Mouse (Mus musculus) hindbrain, embryonic 14.5 days (tissue): ENCODE data around the gene Dlx4. TPM values are rescaled to one million over a fixed set of nuclear protein-coding genes. Genes with fewer than 3 reads are reported as not detected.

Source experiments
- ATAC-seq: fragments of 200-750 bp; cut with Nextera tagmentation; 2 replicates; pipeline ENCODE4 v1.8.0; 2017; ENCODE audit warnings: moderate number of reproducible peaks, mild to moderate bottlenecking, moderate TSS enrichment, moderate library complexity; ENCODE audit not compliant: low FRiP score
- DNase-seq: peaks from one replicate; pipeline ENCODE4 v3.0.0-alpha.2; 2015; ENCODE audit warnings: low spot score
- H3K27ac ChIP-seq: fragments of 300-500 bp; sonication (generic); 2 replicates; pipeline ENCODE4 v1.5.1; 2014; ENCODE audit warnings: mild to moderate bottlenecking, moderate library complexity
- H3K27me3 ChIP-seq: fragments of 300-500 bp; sonication (generic); 2 replicates; pipeline ENCODE4 v1.6.1; 2014; ENCODE audit warnings: mild to moderate bottlenecking, low read length, mixed read lengths; ENCODE audit not compliant: control insufficient read depth, insufficient read depth
- H3K36me3 ChIP-seq: fragments of 300-500 bp; sonication (generic); replicated peaks from 2 replicates; pipeline ENCODE4 v1.6.1; 2014; ENCODE audit not compliant: control insufficient read depth, insufficient read depth
- H3K4me1 ChIP-seq: fragments of 300-500 bp; sonication (generic); replicated peaks from 2 replicates; pipeline ENCODE4 v1.6.1; 2014; ENCODE audit warnings: antibody characterized with exemption, low read length, mixed read lengths; ENCODE audit not compliant: control insufficient read depth, insufficient read depth
- H3K4me2 ChIP-seq: fragments of 300-500 bp; sonication (generic); replicated peaks from 2 replicates; pipeline ENCODE4 v1.6.1; 2014; ENCODE audit warnings: mild to moderate bottlenecking, moderate library complexity
- H3K4me3 ChIP-seq: fragments of 300-500 bp; sonication (generic); replicated peaks from 2 replicates; pipeline ENCODE4 v1.5.1; 2014; ENCODE audit warnings: mild to moderate bottlenecking, low read length
- H3K9ac ChIP-seq: fragments of 300-500 bp; sonication (generic); 2 replicates; pipeline ENCODE4 v1.6.1; 2014
- H3K9me3 ChIP-seq: fragments of 300-500 bp; sonication (generic); 2 replicates; pipeline ENCODE4 v1.6.1; 2016; ENCODE audit warnings: low read length; ENCODE audit not compliant: control insufficient read depth
- WGBS: fragments of 180-500 bp; shearing (Covaris S2); extraction: QIAGEN DNeasy Blood & Tissue Kit; methylation state at CpG from one replicate; pipeline ENCODE4 v1.1.7; 2014; 5-methylcytosine and 5-hydroxymethylcytosine counted together
- polyA plus RNA-seq: library from polyadenylated mRNA; unstranded; fragments of >200 nt; fragmentation: Nextera tagmentation; extraction: Ambion mirVana; gene quantifications from 2 replicates; pipeline ENCODE4 v1.2.1, GENCODE M21; 2014

The Dlx4 gene
- polyA plus RNA-seq = not detected in 2 replicates

- under 1% methylated on average over 48 of the region's 48 CpGs for WGBS
- Histone ChIP-seq H3K27ac (no peak within 1 kb of the TSS), H3K36me3 (no peaks in the 10 kb centered on the region), H3K9ac (peak within 1 kb of the TSS; percentile 32; the same call in 1 of the 2 replicates), H3K4me2 (peak within 1 kb of the TSS; percentile 54), H3K4me1 (peaks cover 18% of the 10 kb centered on the region; the same call in 1 of the 2 replicates), H3K9me3 (no peaks in the 10 kb centered on the region), H3K27me3 (peaks cover 97% of the 10 kb centered on the region), H3K4me3 (peak within 1 kb of the TSS; percentile 30)
- ATAC-seq = no peak
- DNase-seq = no peak
Measured at GRCm38 (mm10) chr11:95145851-95146403, at the start of gene Dlx4. TSS of gene Dlx4 (minus strand) at chr11:95146263.

DNA sequence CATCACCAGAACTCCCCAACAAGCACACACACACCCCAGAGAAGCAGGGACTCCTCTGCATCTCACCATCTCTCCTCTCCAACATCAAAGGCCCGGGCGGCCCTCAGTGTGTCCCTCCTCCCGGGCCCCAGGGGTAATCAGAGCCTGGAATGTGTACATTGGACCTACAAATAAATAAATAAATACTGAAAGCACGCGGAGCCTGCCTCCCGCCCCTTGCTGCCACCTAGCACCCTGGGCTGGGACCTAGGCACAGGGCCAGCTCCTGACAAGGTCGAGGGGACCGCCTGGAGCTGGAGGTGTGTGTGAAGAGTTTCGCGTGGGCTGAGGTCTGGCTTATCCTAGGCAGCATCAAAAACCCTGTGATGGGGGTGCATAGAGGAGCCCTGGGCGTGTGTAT, 43.8 kb upstream of the Dlx4 start:
- Histone ChIP-seq H3K4me2 (no peak overlapping the region), H3K36me3 (no peaks in the 10 kb centered on the region), H3K9ac (no peak overlapping the region), H3K27ac (no peak overlapping the region), H3K9me3 (no peaks in the 10 kb centered on the region), H3K27me3 (0 out of 2 replicates have a peak, but pooled peaks cover 3% of the 10 kb centered on the region), H3K4me3 (no peak overlapping the region), H3K4me1 (0 out of 2 replicates have a peak, but pooled peaks cover 8% of the 10 kb centered on the region)
- 71% methylated on average over 11 of the region's 11 CpGs for WGBS
- ATAC-seq = no peak
- no peak for DNase-seq

- no peaks in the 10 kb centered on the region; the same call in 1 of the 2 replicates for H3K27me3 ChIP-seq
- H3K4me2 ChIP-seq = no peak overlapping the region
- H3K9me3 ChIP-seq = no peaks in the 10 kb centered on the region
- no peak overlapping the region for H3K4me3 ChIP-seq
- 0 out of 2 replicates have a peak, but pooled peaks cover 8% of the 10 kb centered on the region for H3K4me1 ChIP-seq
- H3K9ac ChIP-seq = no peak overlapping the region
- WGBS = 92% methylated on average over 7 of the region's 7 CpGs
- DNase-seq (no peak), ATAC-seq (no peak)
- no peak overlapping the region for H3K27ac ChIP-seq
- no peaks in the 10 kb centered on the region for H3K36me3 ChIP-seq
Measured at GRCm38 (mm10) chr11:95186826-95187225, 40.8 kb upstream of the Dlx4 start.

- WGBS = 16% methylated on average over 11 of the region's 11 CpGs
- peak; percentile 43; the same call in 1 of the 2 replicates for ATAC-seq
- Histone ChIP-seq H3K36me3 (no peaks in the 10 kb centered on the region), H3K4me3 (no peak overlapping the region), H3K4me1 (0 out of 2 replicates have a peak, but pooled peaks cover 8% of the 10 kb centered on the region), H3K27me3 (no peaks in the 10 kb centered on the region; the same call in 1 of the 2 replicates), H3K4me2 (no peak overlapping the region), H3K27ac (no peak overlapping the region), H3K9ac (no peak overlapping the region), H3K9me3 (no peaks in the 10 kb centered on the region)
- no peak for DNase-seq
Measured at GRCm38 (mm10) chr11:95185700-95186099, 39.6 kb upstream of the Dlx4 start.

- H3K27me3 ChIP-seq = no peaks in the 10 kb centered on the region; the same call in 1 of the 2 replicates
- ATAC-seq (no peak), DNase-seq (no peak)
- H3K4me3 ChIP-seq = no peak overlapping the region
- H3K36me3 ChIP-seq = no peaks in the 10 kb centered on the region
- H3K27ac ChIP-seq = no peak overlapping the region
- H3K4me1 ChIP-seq = 0 out of 2 replicates have a peak, but pooled peaks cover 8% of the 10 kb centered on the region
- H3K9ac ChIP-seq = no peak overlapping the region
- H3K4me2 ChIP-seq = no peak overlapping the region
- 26% methylated on average over 5 of the region's 5 CpGs for WGBS
- no peaks in the 10 kb centered on the region for H3K9me3 ChIP-seq
Measured at GRCm38 (mm10) chr11:95184561-95184960, 38.5 kb upstream of the Dlx4 start.

DNA sequence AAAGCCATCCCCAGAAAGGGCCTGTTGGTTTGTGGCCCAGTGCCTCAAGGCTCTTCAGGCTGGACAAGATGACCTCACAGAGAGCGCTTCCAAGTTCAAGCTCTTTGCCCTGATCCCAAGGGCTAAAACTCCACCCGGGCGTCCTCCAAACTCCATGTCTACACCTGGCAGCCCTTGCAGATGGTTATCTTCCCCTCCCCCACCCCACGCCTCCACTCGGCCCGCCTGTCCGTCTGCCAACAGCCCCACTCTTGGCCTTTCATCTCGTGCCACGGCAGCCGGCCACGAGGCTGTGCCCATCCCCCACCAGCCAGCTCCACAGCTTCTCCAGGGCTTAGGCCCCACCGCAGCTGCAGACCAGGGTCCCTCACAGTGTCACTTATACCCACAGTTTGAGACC, 33.2 kb upstream of the Dlx4 start:
- H3K27me3 ChIP-seq = no peaks in the 10 kb centered on the region; the same call in 1 of the 2 replicates
- no peak for DNase-seq
- H3K4me1 ChIP-seq = no peaks in the 10 kb centered on the region
- 60% methylated on average over 12 of the region's 12 CpGs for WGBS
- no peaks in the 10 kb centered on the region for H3K36me3 ChIP-seq
- no peak for ATAC-seq
- no peak overlapping the region for H3K9ac ChIP-seq
- H3K9me3 ChIP-seq = no peaks in the 10 kb centered on the region
- H3K4me2 ChIP-seq = no peak overlapping the region
- no peak overlapping the region for H3K27ac ChIP-seq
- no peak overlapping the region for H3K4me3 ChIP-seq

- 90% methylated on average over 5 of the region's 5 CpGs for WGBS
- no peak overlapping the region for H3K4me3 ChIP-seq
Measured at GRCm38 (mm10) chr11:95165857-95166256, 19.8 kb upstream of the Dlx4 start.

DNA sequence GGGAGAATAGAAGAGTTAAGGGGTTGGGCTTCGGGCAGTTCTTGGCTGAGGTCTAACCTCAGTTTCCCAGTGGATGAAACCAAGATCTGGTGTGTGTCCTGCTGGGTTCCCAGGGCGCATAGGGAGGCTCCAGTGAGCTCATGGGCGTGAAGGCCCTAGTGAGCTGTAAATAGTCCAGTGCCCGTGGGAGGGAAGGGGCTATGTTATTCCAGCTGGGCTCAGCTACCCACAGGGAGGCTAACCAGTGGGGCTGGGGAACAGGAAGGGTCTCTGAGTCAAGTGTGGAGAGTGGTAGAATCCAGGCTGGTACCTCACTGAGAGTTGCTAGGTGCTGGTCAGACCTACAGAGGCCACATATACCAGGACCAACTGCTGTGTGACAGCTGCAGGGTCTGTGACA, 15.6 kb upstream of the Dlx4 start:
- Histone ChIP-seq H3K27me3 (no peaks in the 10 kb centered on the region), H3K4me1 (no peaks in the 10 kb centered on the region), H3K4me2 (no peak overlapping the region), H3K9ac (no peak overlapping the region), H3K9me3 (no peaks in the 10 kb centered on the region), H3K36me3 (no peaks in the 10 kb centered on the region), H3K4me3 (no peak overlapping the region), H3K27ac (no peak overlapping the region)
- DNase-seq (no peak), ATAC-seq (no peak)
- 74% methylated on average over 4 of the region's 4 CpGs for WGBS

More at GRCm38 (mm10) chr11:95165857-95166256, 19.8 kb upstream of the Dlx4 start:
- no peaks in the 10 kb centered on the region for H3K36me3 ChIP-seq
- H3K4me2 ChIP-seq = no peak overlapping the region
- H3K27me3 ChIP-seq = no peaks in the 10 kb centered on the region
- ATAC-seq = no peak
- no peaks in the 10 kb centered on the region for H3K4me1 ChIP-seq
- H3K9me3 ChIP-seq = no peaks in the 10 kb centered on the region
- H3K27ac ChIP-seq = no peak overlapping the region
- no peak overlapping the region for H3K9ac ChIP-seq
- no peak for DNase-seq

GRCm38 (mm10) chr11:95160693-95161092, 14.6 kb upstream of the Dlx4 start:
- no peaks in the 10 kb centered on the region for H3K27me3 ChIP-seq
- no peak overlapping the region for H3K9ac ChIP-seq
- no peaks in the 10 kb centered on the region for H3K9me3 ChIP-seq
- H3K4me2 ChIP-seq = no peak overlapping the region
- ATAC-seq (no peak), DNase-seq (no peak)
- WGBS = 54% methylated on average over 7 of the region's 7 CpGs
- no peaks in the 10 kb centered on the region for H3K4me1 ChIP-seq
- H3K36me3 ChIP-seq = no peaks in the 10 kb centered on the region
- H3K4me3 ChIP-seq = no peak overlapping the region
- no peak overlapping the region for H3K27ac ChIP-seq
